Mouse (Mus musculus) CH12.LX (cell line): Measurements from ENCODE around the gene Pla2g12b. TPM values are rescaled to one million over a fixed set of nuclear protein-coding genes. Genes with fewer than 3 reads are reported as not detected.

Experiments
- DNase-seq: peaks from one replicate; pipeline ENCODE4 v3.0.0-alpha.2; 2013; ENCODE audit errors: extremely low read depth
- H3K27ac ChIP-seq: 2 replicates; pipeline ENCODE4 v1.5.1; 2012; ENCODE audit warnings: low read depth, mild to moderate bottlenecking, control low read depth, moderate library complexity; ENCODE audit not compliant: insufficient read depth
- H3K27me3 ChIP-seq: replicated peaks from 2 replicates; pipeline ENCODE3; 2012; ENCODE audit warnings: inconsistent platforms
- H3K36me3 ChIP-seq, 2 experiments: replicated peaks in 1 of 2; 2 replicates each; pipeline versions ENCODE3 to v1.6.1; 2012; ENCODE audit warnings: inconsistent platforms in 1 of 2, low read length in 1 of 2, mild to moderate bottlenecking in 1 of 2, mixed read lengths in 1 of 2, moderate library complexity in 1 of 2; ENCODE audit not compliant: control insufficient read depth in 1 of 2, insufficient read depth in 1 of 2
- H3K4me1 ChIP-seq, 2 experiments: 2 replicates each; pipeline ENCODE4 v1.6.1; 2012; ENCODE audit warnings: inconsistent platforms in 1 of 2, moderate library complexity in 1 of 2; ENCODE audit not compliant: insufficient read depth in 2 of 2, control insufficient read depth in 1 of 2
- H3K4me2 ChIP-seq: 2 replicates; pipeline ENCODE4 v1.6.1; 2012; ENCODE audit warnings: low read depth, mild to moderate bottlenecking, control low read depth; ENCODE audit not compliant: poor library complexity, insufficient read depth, severe bottlenecking
- H3K4me3 ChIP-seq, 3 experiments: fragments of 150-350 bp in 1 of 3; sonication (generic) in 1 of 3; replicated peaks in 1 of 3; 2 replicates each; pipeline versions ENCODE3 to v1.5.1; 2011 to 2012; ENCODE audit warnings: low read depth in 2 of 3, low read length in 2 of 3, mild to moderate bottlenecking in 2 of 3, moderate library complexity in 2 of 3, control low read depth in 1 of 3, improper control_type of control experiment in 1 of 3, inconsistent platforms in 1 of 3, mixed read lengths in 1 of 3; ENCODE audit not compliant: poor library complexity in 1 of 3
- H3K79me2 ChIP-seq: replicated peaks from 2 replicates; pipeline ENCODE4 v1.6.1; 2012; ENCODE audit warnings: mild to moderate bottlenecking, moderate library complexity; ENCODE audit not compliant: control insufficient read depth, poor library complexity, insufficient read depth, severe bottlenecking; ENCODE audit errors: extremely low read depth
- H3K9ac ChIP-seq: 2 replicates; pipeline ENCODE4 v1.6.1; 2012; ENCODE audit warnings: low read depth, mild to moderate bottlenecking, control low read depth, moderate library complexity; ENCODE audit not compliant: insufficient read depth
- H3K9me3 ChIP-seq: replicated peaks from 2 replicates; pipeline ENCODE3; 2012; ENCODE audit warnings: low read length, inconsistent platforms, mixed read lengths
- BHLHE40 ChIP-seq: IDR thresholded peaks from 2 replicates; pipeline ENCODE4 v1.6.1; 2011; ENCODE audit warnings: mild to moderate bottlenecking, low read depth, low read length, improper control_type of control experiment
- CHD1 ChIP-seq: IDR thresholded peaks from 2 replicates; pipeline ENCODE4 v1.6.1; 2012; ENCODE audit warnings: low read depth, low read length, improper control_type of control experiment, inconsistent platforms
- E2F4 ChIP-seq: IDR thresholded peaks from 2 replicates; pipeline ENCODE4 v1.6.1; 2011; ENCODE audit warnings: low read depth, low read length, improper control_type of control experiment; ENCODE audit not compliant: insufficient replicate concordance
- GABPA ChIP-seq: IDR thresholded peaks from 2 replicates; pipeline ENCODE4 v1.6.1; 2012; ENCODE audit warnings: low read depth, low read length, improper control_type of control experiment, inconsistent platforms; ENCODE audit not compliant: insufficient replicate concordance
- JUN ChIP-seq: IDR thresholded peaks from 2 replicates; pipeline ENCODE4 v1.6.1; 2011; ENCODE audit warnings: low read depth, mild to moderate bottlenecking, low read length, improper control_type of control experiment, moderate library complexity; ENCODE audit not compliant: insufficient read depth
- KAT2A ChIP-seq: IDR thresholded peaks from 2 replicates; pipeline ENCODE4 v1.6.1; 2012; ENCODE audit warnings: low read length, improper control_type of control experiment, inconsistent platforms; ENCODE audit not compliant: insufficient replicate concordance
- MAX ChIP-seq: IDR thresholded peaks from 2 replicates; pipeline ENCODE4 v1.6.1; 2011; ENCODE audit warnings: low read length, improper control_type of control experiment
- MAZ ChIP-seq: IDR thresholded peaks from 2 replicates; pipeline ENCODE4 v1.6.1; 2012; ENCODE audit warnings: low read depth, mild to moderate bottlenecking, inconsistent platforms, low read length, improper control_type of control experiment, moderate library complexity
- MEF2A ChIP-seq: IDR thresholded peaks from 2 replicates; pipeline ENCODE4 v1.6.1; 2014; ENCODE audit warnings: low read depth, mild to moderate bottlenecking, inconsistent platforms, low read length, improper control_type of control experiment, borderline replicate concordance
- MYC ChIP-seq: IDR thresholded peaks from 2 replicates; pipeline ENCODE4 v1.6.1; 2011; ENCODE audit warnings: low read depth, mild to moderate bottlenecking, improper control_type of control experiment, low read length
- NELFE ChIP-seq: IDR thresholded peaks from 2 replicates; pipeline ENCODE4 v1.6.1; 2011; ENCODE audit warnings: low read depth, low read length, improper control_type of control experiment
- PAX5 ChIP-seq: IDR thresholded peaks from 2 replicates; pipeline ENCODE4 v1.6.1; 2012; ENCODE audit warnings: low read length, inconsistent platforms, mixed read lengths
- POLR2A ChIP-seq: IDR thresholded peaks from 2 replicates; pipeline ENCODE4 v1.6.1; 2011; ENCODE audit warnings: low read depth, mild to moderate bottlenecking, improper control_type of control experiment, low read length
- RAD21 ChIP-seq: IDR thresholded peaks from 2 replicates; pipeline ENCODE4 v1.6.1; 2011; ENCODE audit warnings: low read depth, mild to moderate bottlenecking, low read length, improper control_type of control experiment, moderate library complexity
- RCOR1 ChIP-seq: conservative IDR thresholded peaks from 2 replicates; pipeline ENCODE4 v1.6.1; 2012; ENCODE audit warnings: low read depth, mild to moderate bottlenecking, inconsistent platforms, low read length, improper control_type of control experiment
- SIN3A ChIP-seq: IDR thresholded peaks from 2 replicates; pipeline ENCODE4 v1.6.1; 2012; ENCODE audit warnings: low read length, improper control_type of control experiment, inconsistent platforms
- SMC3 ChIP-seq: IDR thresholded peaks from 2 replicates; pipeline ENCODE4 v1.6.1; 2011; ENCODE audit warnings: low read depth, low read length, improper control_type of control experiment
- TBP ChIP-seq: conservative IDR thresholded peaks from 2 replicates; pipeline ENCODE4 v1.6.1; 2011; ENCODE audit warnings: low read depth, low read length, improper control_type of control experiment
- TCF12 ChIP-seq: IDR thresholded peaks from 2 replicates; pipeline ENCODE4 v1.6.1; 2014; ENCODE audit warnings: low read depth, mild to moderate bottlenecking, inconsistent platforms, low read length, improper control_type of control experiment
- UBTF ChIP-seq: IDR thresholded peaks from 2 replicates; pipeline ENCODE4 v1.6.1; 2012; ENCODE audit warnings: low read depth, mild to moderate bottlenecking, inconsistent platforms, low read length, improper control_type of control experiment, moderate library complexity
- USF1 ChIP-seq: IDR thresholded peaks from 2 replicates; pipeline ENCODE4 v1.6.1; 2014; ENCODE audit warnings: low read depth, mild to moderate bottlenecking, inconsistent platforms, low read length, improper control_type of control experiment
- USF2 ChIP-seq: conservative IDR thresholded peaks from 2 replicates; pipeline ENCODE4 v1.6.1; 2011; ENCODE audit warnings: low read depth, low read length, improper control_type of control experiment
- ZNF384 ChIP-seq: IDR thresholded peaks from 2 replicates; pipeline ENCODE4 v1.6.1; 2012; ENCODE audit warnings: low read depth, low read length, improper control_type of control experiment, inconsistent platforms
- dilution Hi-C: fragments of 300-500 bp; cut with MboI; formaldehyde crosslinking; loops from 2 replicates; pipeline ENCODE4 v1.14.3; 2020; ENCODE audit warnings: low sequenced_read_pairs; ENCODE audit not compliant: extremely low pct_unique_long_range_greater_than_20kb, extremely low pct_ligation_motif_present
- in situ Hi-C: fragments of 300-500 bp; cut with MboI; formaldehyde crosslinking; loops from 3 replicates; pipeline ENCODE4 v1.14.3; 2019; ENCODE audit warnings: low sequenced_read_pairs, low pct_ligation_motif_present, low pct_unique_long_range_greater_than_20kb, mixed read lengths
- polyA plus RNA-seq: library from polyadenylated mRNA; unstranded; fragments of >175 nt; gene quantifications from 2 replicates; pipeline ENCODE4 v1.2.1, GENCODE M21; 2012; ENCODE audit warnings: low read depth; ENCODE audit not compliant: insufficient read length
- total RNA-seq, 2 experiments: library from RNA; depleted of rRNA; stranded (reverse); fragments of 300-350 nt in 1 of 2; fragments of >200 nt in 1 of 2; gene quantifications; 2 replicates each; pipeline ENCODE4 v1.2.3; 2012 to 2014

Pla2g12b gene
- total and polyA plus RNA-seq, 3 experiments, result not detected

DNA sequence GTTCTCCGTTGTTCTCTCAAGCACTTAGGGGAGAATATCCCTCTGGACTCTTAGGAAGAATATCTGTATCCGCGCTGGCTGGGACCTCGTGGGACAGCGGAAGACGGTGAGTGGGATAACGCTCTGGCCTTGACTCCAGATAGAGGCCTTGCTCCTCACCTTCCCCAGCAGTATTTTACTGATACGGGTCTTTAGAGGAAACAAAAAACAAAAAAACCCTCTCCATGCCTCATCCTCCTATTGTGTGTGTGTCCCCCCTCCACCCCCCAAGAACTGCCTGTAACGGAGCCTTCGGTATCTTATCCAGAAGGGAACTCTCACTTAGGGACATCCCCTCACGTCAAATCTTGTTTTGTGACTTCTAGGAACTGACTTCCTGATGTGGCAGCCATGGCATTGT lies 38.3 kb downstream of the Pla2g12b start, which contains the start of gene Oit3:
Gene Oit3, minus strand, starts transcription at position 44 of the 400 bp plus-strand sequence.
- TF ChIP-seq USF2 (no peak), BHLHE40 (no peak), POLR2A (no peak), UBTF (no peak), NELFE (no peak), CHD1 (no peak), RCOR1 (no peak), MAX (no peak), ZNF384 (no peak), JUN (no peak), E2F4 (no peak), GABPA (no peak), TCF12 (no peak)
- TF ChIP-seq, all 38 proteins: peak for 0
- Histone ChIP-seq H3K27ac (no peak within 1 kb of the TSS), H3K9me3 (no peaks in the 10 kb centered on the region), H3K4me2 (no peak within 1 kb of the TSS), H3K36me3 (no peaks in the 10 kb centered on the region), H3K27me3 (no peaks in the 10 kb centered on the region), H3K79me2 (no peaks in the 10 kb centered on the region), H3K4me3 (no peak within 1 kb of the TSS), H3K4me1 (peaks cover 0 to 3% of the 10 kb centered on the region in 2 experiments; a peak in 1 of 4 replicates), H3K9ac (no peak within 1 kb of the TSS)
- dilution Hi-C loops (no loop called here), in situ Hi-C loops (no loop called here)
- no peak for DNase-seq

DNA sequence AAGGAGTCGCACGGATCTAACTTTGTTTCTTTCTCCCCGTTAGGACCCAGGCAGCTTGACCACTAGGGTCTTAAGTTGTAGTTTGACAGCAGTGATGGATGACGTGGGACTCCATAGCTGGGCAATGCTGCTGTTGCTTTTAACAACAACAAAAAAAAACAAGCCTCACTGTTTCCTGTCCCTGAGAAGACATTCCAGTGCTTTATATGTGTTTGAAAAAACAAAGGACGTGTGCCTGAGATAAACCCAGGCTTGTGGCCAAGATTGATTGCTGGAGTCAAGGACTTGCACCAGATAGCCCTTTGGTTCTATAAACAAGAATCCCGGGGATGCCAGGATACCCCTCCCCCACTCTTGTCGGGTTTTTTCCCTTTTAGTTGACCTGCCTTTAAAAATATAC lies 39.8 kb downstream of the Pla2g12b start:
- H3K27me3 ChIP-seq, result no peaks in the 10 kb centered on the region

GRCm38 (mm10) chr10:59444106-59444505 lies 40.6 kb downstream of the Pla2g12b start:
- Histone ChIP-seq H3K36me3 (no peaks in the 10 kb centered on the region), H3K27ac (no peak overlapping the region), H3K9ac (no peak overlapping the region), H3K79me2 (no peaks in the 10 kb centered on the region), H3K4me2 (no peak overlapping the region), H3K27me3 (no peaks in the 10 kb centered on the region), H3K4me1 (peaks cover 0 to 3% of the 10 kb centered on the region in 2 experiments; a peak in 1 of 4 replicates), H3K4me3 (no peak overlapping the region), H3K9me3 (no peaks in the 10 kb centered on the region)
- dilution Hi-C loops (no loop called here), in situ Hi-C loops (no loop called here)
- TF ChIP-seq SMC3, result no peak
- no peak for TF ChIP-seq BHLHE40
- no peak for TF ChIP-seq MAZ
- no peak for TF ChIP-seq MAX
- no peak for TF ChIP-seq MEF2A
- no peak for TF ChIP-seq PAX5
- no peak for TF ChIP-seq MYC
- TF ChIP-seq RAD21, result no peak
- TF ChIP-seq TBP, result no peak
- TF ChIP-seq UBTF, result no peak
- TF ChIP-seq SIN3A, result no peak
- TF ChIP-seq POLR2A, result no peak
- TF ChIP-seq GABPA, result no peak
- TF ChIP-seq USF1, result no peak
- DNase-seq, result no peak

More for the DNA sequence above, 39.8 kb downstream of the Pla2g12b start:
- Histone ChIP-seq H3K27ac (no peak overlapping the region), H3K9ac (no peak overlapping the region), H3K9me3 (no peaks in the 10 kb centered on the region), H3K4me2 (no peak overlapping the region), H3K36me3 (no peaks in the 10 kb centered on the region), H3K79me2 (no peaks in the 10 kb centered on the region), H3K4me3 (no peak overlapping the region), H3K4me1 (peaks cover 0 to 3% of the 10 kb centered on the region in 2 experiments; a peak in 1 of 4 replicates)
- TF ChIP-seq SIN3A (no peak), KAT2A (no peak), MAX (no peak)
- no peak for DNase-seq
- dilution Hi-C loops, result no loop called here
- in situ Hi-C loops, result no loop called here
